Mouse (Mus musculus) CH12.LX (cell line): ENCODE measurements at regions not wholly inside any gene's neighbourhood (a gene's known extent, or its start where the extent isn't known, plus 50 kb on each side); places are given as distances from the start of the nearest gene placed in this dataset.

Experiments used
- DNase-seq: peaks from one replicate; pipeline ENCODE4 v3.0.0-alpha.2; 2013; ENCODE audit errors: extremely low read depth
- H3K27ac ChIP-seq: 2 replicates; pipeline ENCODE4 v1.5.1; 2012; ENCODE audit warnings: low read depth, mild to moderate bottlenecking, control low read depth, moderate library complexity; ENCODE audit not compliant: insufficient read depth
- H3K27me3 ChIP-seq: replicated peaks from 2 replicates; pipeline ENCODE3; 2012; ENCODE audit warnings: inconsistent platforms
- H3K36me3 ChIP-seq, 2 experiments: replicated peaks in 1 of 2; 2 replicates each; pipeline versions ENCODE3 to v1.6.1; 2012; ENCODE audit warnings: inconsistent platforms in 1 of 2, low read length in 1 of 2, mild to moderate bottlenecking in 1 of 2, mixed read lengths in 1 of 2, moderate library complexity in 1 of 2; ENCODE audit not compliant: control insufficient read depth in 1 of 2, insufficient read depth in 1 of 2
- H3K4me1 ChIP-seq, 2 experiments: 2 replicates each; pipeline ENCODE4 v1.6.1; 2012; ENCODE audit warnings: inconsistent platforms in 1 of 2, moderate library complexity in 1 of 2; ENCODE audit not compliant: insufficient read depth in 2 of 2, control insufficient read depth in 1 of 2
- H3K4me2 ChIP-seq: 2 replicates; pipeline ENCODE4 v1.6.1; 2012; ENCODE audit warnings: low read depth, mild to moderate bottlenecking, control low read depth; ENCODE audit not compliant: poor library complexity, insufficient read depth, severe bottlenecking
- H3K4me3 ChIP-seq, 3 experiments: fragments of 150-350 bp in 1 of 3; sonication (generic) in 1 of 3; replicated peaks in 1 of 3; 2 replicates each; pipeline versions ENCODE3 to v1.5.1; 2011 to 2012; ENCODE audit warnings: low read depth in 2 of 3, low read length in 2 of 3, mild to moderate bottlenecking in 2 of 3, moderate library complexity in 2 of 3, control low read depth in 1 of 3, improper control_type of control experiment in 1 of 3, inconsistent platforms in 1 of 3, mixed read lengths in 1 of 3; ENCODE audit not compliant: poor library complexity in 1 of 3
- H3K79me2 ChIP-seq: replicated peaks from 2 replicates; pipeline ENCODE4 v1.6.1; 2012; ENCODE audit warnings: mild to moderate bottlenecking, moderate library complexity; ENCODE audit not compliant: control insufficient read depth, poor library complexity, insufficient read depth, severe bottlenecking; ENCODE audit errors: extremely low read depth
- H3K9ac ChIP-seq: 2 replicates; pipeline ENCODE4 v1.6.1; 2012; ENCODE audit warnings: low read depth, mild to moderate bottlenecking, control low read depth, moderate library complexity; ENCODE audit not compliant: insufficient read depth
- H3K9me3 ChIP-seq: replicated peaks from 2 replicates; pipeline ENCODE3; 2012; ENCODE audit warnings: low read length, inconsistent platforms, mixed read lengths
- BHLHE40 ChIP-seq: IDR thresholded peaks from 2 replicates; pipeline ENCODE4 v1.6.1; 2011; ENCODE audit warnings: mild to moderate bottlenecking, low read depth, low read length, improper control_type of control experiment
- CHD1 ChIP-seq: IDR thresholded peaks from 2 replicates; pipeline ENCODE4 v1.6.1; 2012; ENCODE audit warnings: low read depth, low read length, improper control_type of control experiment, inconsistent platforms
- CTCF ChIP-seq, 2 experiments: IDR thresholded peaks in 1 of 2; conservative IDR thresholded peaks in 1 of 2; 2 replicates each; pipeline ENCODE4 v1.5.1; 2011 to 2012; ENCODE audit warnings: low read depth in 2 of 2, low read length in 2 of 2, improper control_type of control experiment in 1 of 2, inconsistent platforms in 1 of 2, mild to moderate bottlenecking in 1 of 2, moderate library complexity in 1 of 2
- E2F4 ChIP-seq: IDR thresholded peaks from 2 replicates; pipeline ENCODE4 v1.6.1; 2011; ENCODE audit warnings: low read depth, low read length, improper control_type of control experiment; ENCODE audit not compliant: insufficient replicate concordance
- EP300 ChIP-seq: IDR thresholded peaks from 2 replicates; pipeline ENCODE4 v1.6.1; 2011; ENCODE audit warnings: low read length, improper control_type of control experiment
- ETS1 ChIP-seq: conservative IDR thresholded peaks from 2 replicates; pipeline ENCODE4 v1.6.1; 2012; ENCODE audit warnings: low read depth, mild to moderate bottlenecking, inconsistent platforms, low read length, improper control_type of control experiment, moderate library complexity
- HCFC1 ChIP-seq: IDR thresholded peaks from 2 replicates; pipeline ENCODE4 v1.6.1; 2012; ENCODE audit warnings: low read depth, mild to moderate bottlenecking, inconsistent platforms, low read length, improper control_type of control experiment
- JUN ChIP-seq: IDR thresholded peaks from 2 replicates; pipeline ENCODE4 v1.6.1; 2011; ENCODE audit warnings: low read depth, mild to moderate bottlenecking, low read length, improper control_type of control experiment, moderate library complexity; ENCODE audit not compliant: insufficient read depth
- JUND ChIP-seq: conservative IDR thresholded peaks from 2 replicates; pipeline ENCODE4 v1.6.1; 2011; ENCODE audit warnings: low read depth, low read length, improper control_type of control experiment
- KAT2A ChIP-seq: IDR thresholded peaks from 2 replicates; pipeline ENCODE4 v1.6.1; 2012; ENCODE audit warnings: low read length, improper control_type of control experiment, inconsistent platforms; ENCODE audit not compliant: insufficient replicate concordance
- MAFK ChIP-seq: IDR thresholded peaks from 2 replicates; pipeline ENCODE4 v1.6.1; 2011; ENCODE audit warnings: low read length, improper control_type of control experiment; ENCODE audit not compliant: insufficient replicate concordance
- MAX ChIP-seq: IDR thresholded peaks from 2 replicates; pipeline ENCODE4 v1.6.1; 2011; ENCODE audit warnings: low read length, improper control_type of control experiment
- MYC ChIP-seq: IDR thresholded peaks from 2 replicates; pipeline ENCODE4 v1.6.1; 2011; ENCODE audit warnings: low read depth, mild to moderate bottlenecking, improper control_type of control experiment, low read length
- NELFE ChIP-seq: IDR thresholded peaks from 2 replicates; pipeline ENCODE4 v1.6.1; 2011; ENCODE audit warnings: low read depth, low read length, improper control_type of control experiment
- PAX5 ChIP-seq: IDR thresholded peaks from 2 replicates; pipeline ENCODE4 v1.6.1; 2012; ENCODE audit warnings: low read length, inconsistent platforms, mixed read lengths
- POLR2AphosphoS2 ChIP-seq: IDR thresholded peaks from 2 replicates; pipeline ENCODE4 v1.6.1; 2011; ENCODE audit warnings: low read depth, low read length, improper control_type of control experiment
- RAD21 ChIP-seq: IDR thresholded peaks from 2 replicates; pipeline ENCODE4 v1.6.1; 2011; ENCODE audit warnings: low read depth, mild to moderate bottlenecking, low read length, improper control_type of control experiment, moderate library complexity
- RCOR1 ChIP-seq: conservative IDR thresholded peaks from 2 replicates; pipeline ENCODE4 v1.6.1; 2012; ENCODE audit warnings: low read depth, mild to moderate bottlenecking, inconsistent platforms, low read length, improper control_type of control experiment
- SIN3A ChIP-seq: IDR thresholded peaks from 2 replicates; pipeline ENCODE4 v1.6.1; 2012; ENCODE audit warnings: low read length, improper control_type of control experiment, inconsistent platforms
- SMC3 ChIP-seq: IDR thresholded peaks from 2 replicates; pipeline ENCODE4 v1.6.1; 2011; ENCODE audit warnings: low read depth, low read length, improper control_type of control experiment
- TBP ChIP-seq: conservative IDR thresholded peaks from 2 replicates; pipeline ENCODE4 v1.6.1; 2011; ENCODE audit warnings: low read depth, low read length, improper control_type of control experiment
- TCF12 ChIP-seq: IDR thresholded peaks from 2 replicates; pipeline ENCODE4 v1.6.1; 2014; ENCODE audit warnings: low read depth, mild to moderate bottlenecking, inconsistent platforms, low read length, improper control_type of control experiment
- UBTF ChIP-seq: IDR thresholded peaks from 2 replicates; pipeline ENCODE4 v1.6.1; 2012; ENCODE audit warnings: low read depth, mild to moderate bottlenecking, inconsistent platforms, low read length, improper control_type of control experiment, moderate library complexity
- USF1 ChIP-seq: IDR thresholded peaks from 2 replicates; pipeline ENCODE4 v1.6.1; 2014; ENCODE audit warnings: low read depth, mild to moderate bottlenecking, inconsistent platforms, low read length, improper control_type of control experiment
- ZC3H11A ChIP-seq: IDR thresholded peaks from 2 replicates; pipeline ENCODE4 v1.6.1; 2012; ENCODE audit warnings: low read depth, mild to moderate bottlenecking, inconsistent platforms, low read length, improper control_type of control experiment
- ZNF384 ChIP-seq: IDR thresholded peaks from 2 replicates; pipeline ENCODE4 v1.6.1; 2012; ENCODE audit warnings: low read depth, low read length, improper control_type of control experiment, inconsistent platforms
- dilution Hi-C: fragments of 300-500 bp; cut with MboI; formaldehyde crosslinking; loops from 2 replicates; pipeline ENCODE4 v1.14.3; 2020; ENCODE audit warnings: low sequenced_read_pairs; ENCODE audit not compliant: extremely low pct_unique_long_range_greater_than_20kb, extremely low pct_ligation_motif_present
- in situ Hi-C: fragments of 300-500 bp; cut with MboI; formaldehyde crosslinking; loops from 3 replicates; pipeline ENCODE4 v1.14.3; 2019; ENCODE audit warnings: low sequenced_read_pairs, low pct_ligation_motif_present, low pct_unique_long_range_greater_than_20kb, mixed read lengths

GRCm38 (mm10) chr1:72060393-72060792 is 151.7 kb downstream of the Mreg start:
- no peaks in the 10 kb centered on the region for H3K79me2 ChIP-seq
- no peak overlapping the region for H3K9ac ChIP-seq
- H3K4me1 ChIP-seq, result peaks cover 3 to 11% of the 10 kb centered on the region in 2 experiments; a peak in 2 of 4 replicates
- H3K36me3 ChIP-seq, result no peaks in the 10 kb centered on the region
- no peak for DNase-seq
- dilution Hi-C loops (no loop called here), in situ Hi-C loops (no loop called here)
- no peak overlapping the region for H3K4me2 ChIP-seq
- H3K9me3 ChIP-seq, result no peaks in the 10 kb centered on the region
- TF ChIP-seq TCF12 (no peak), ZC3H11A (no peak), PAX5 (no peak), JUN (no peak), USF1 (no peak), CTCF (conservative IDR thresholded peaks at IDR 0.05 in 1 of 2, IDR thresholded peaks at IDR 0.05 in 1 of 2; ENCODE audit: low read depth in 2 of 2, low read length in 2 of 2) (no peak), HCFC1 (no peak), KAT2A (no peak), SMC3 (no peak)
- no peaks in the 10 kb centered on the region for H3K27me3 ChIP-seq
- no peak overlapping the region for H3K4me3 ChIP-seq
- H3K27ac ChIP-seq, result no peak overlapping the region

- in situ Hi-C loops (no loop called here), dilution Hi-C loops (no loop called here)
Observed at GRCm38 (mm10) chr1:72058045-72058703, 153.9 kb downstream of the Mreg start.

GRCm38 (mm10) chr1:72054541-72054940 is 157.6 kb downstream of the Mreg start:
- Histone ChIP-seq H3K79me2 (no peaks in the 10 kb centered on the region), H3K4me3 (no peak overlapping the region), H3K36me3 (no peaks in the 10 kb centered on the region)
- no peak for DNase-seq
- dilution Hi-C loops, result no loop called here
- in situ Hi-C loops, result no loop called here
- TF ChIP-seq CHD1, result no peak
- no peak for TF ChIP-seq RAD21
- no peak for TF ChIP-seq POLR2AphosphoS2
- no peak for TF ChIP-seq RCOR1
- no peak for TF ChIP-seq BHLHE40
- no peak for TF ChIP-seq JUND
- TF ChIP-seq ZC3H11A, result no peak
- TF ChIP-seq PAX5, result no peak
- no peak for TF ChIP-seq NELFE
- TF ChIP-seq MAFK, result no peak
- no peak for TF ChIP-seq ZNF384
- no peak for TF ChIP-seq SIN3A
- TF ChIP-seq MAX, result no peak
- TF ChIP-seq MYC, result no peak
- TF ChIP-seq EP300, result no peak
- TF ChIP-seq, all 38 proteins: peak for 0
- Histone ChIP-seq H3K9me3 (no peaks in the 10 kb centered on the region), H3K4me1 (peaks cover 3 to 11% of the 10 kb centered on the region in 2 experiments; a peak in 2 of 4 replicates), H3K4me2 (no peak overlapping the region), H3K27me3 (no peaks in the 10 kb centered on the region), H3K27ac (no peak overlapping the region), H3K9ac (no peak overlapping the region)

More at GRCm38 (mm10) chr1:72058045-72058703, 153.9 kb downstream of the Mreg start:
- Histone ChIP-seq H3K9ac (no peak overlapping the region), H3K9me3 (no peaks in the 10 kb centered on the region), H3K4me1 (peaks cover 3 to 11% of the 10 kb centered on the region in 2 experiments; a peak in 2 of 4 replicates), H3K27ac (no peak overlapping the region), H3K4me3 (no peak overlapping the region), H3K4me2 (peak overlapping the region; percentile 15; the same call in 1 of the 2 replicates), H3K27me3 (no peaks in the 10 kb centered on the region), H3K36me3 (no peaks in the 10 kb centered on the region)
- no peak for DNase-seq
- TF ChIP-seq CHD1 (no peak), UBTF (no peak), TBP (no peak), E2F4 (no peak), MAFK (no peak), MYC (no peak), PAX5 (no peak), ETS1 (no peak)
- TF ChIP-seq, all 38 proteins: peak for 0
- H3K79me2 ChIP-seq, result no peaks in the 10 kb centered on the region
